Comparison of ENCODE assay signal across 16 mouse cellular contexts in genomic region chr13:108448348-108448931, GRCm38 (mm10). TPM values are rescaled to one million over a fixed set of nuclear protein-coding genes. Genes with fewer than 3 reads are reported as not detected.
DNase-seq lines count a peak whose midpoint lies in the region; ATAC-seq and TF ChIP-seq lines count a peak whose summit lies in the region.
"Had no signal": no experiment of that assay in that cellular context is flagged by ENCODE, and none has a peak within 500 bp of the region (broad histone marks: within the 10 kb centered on the region; RNA-seq: fewer than 3 reads in every experiment).

No protein-coding gene starts in this region.

- DNase-seq in forebrain, postnatal 0 days: peak; percentile 17
- DNase-seq in limb, embryonic 10.5 days (ENCODE audit: low spot score): no peak
- DNase-seq in brain, adult 2 months (ENCODE audit: low read depth, low spot score): peak; percentile 7
- no peak for DNase-seq in urinary bladder, postnatal 25 days (ENCODE audit: low spot score)
- DNase-seq in thymus, postnatal 36 days: no peak
- DNase-seq: adrenal gland, postnatal 14 days; cerebellum, adult 8-10 months; retina, postnatal 1 day; thymus, postnatal 14 days had no signal

- no peaks in the 10 kb centered on the region for H3K27me3 ChIP-seq in forebrain, postnatal 0 days (ENCODE audit: insufficient read depth, low read length)
- no peaks in the 10 kb centered on the region for H3K27me3 ChIP-seq in forebrain, embryonic 12.5 days
- no peaks in the 10 kb centered on the region for H3K27me3 ChIP-seq in limb, embryonic 13.5 days
- no peaks in the 10 kb centered on the region for H3K27me3 ChIP-seq in limb, embryonic 10.5 days (ENCODE audit: low read depth, poor library complexity, severe bottlenecking)
- H3K27me3 ChIP-seq in lung, embryonic 16.5 days (ENCODE audit: control insufficient read depth, insufficient read depth, low read depth, low read length): no peaks in the 10 kb centered on the region
- H3K27me3 ChIP-seq: forebrain, embryonic 13.5 days; hindbrain, embryonic 13.5 days; limb, embryonic 12.5 days had no signal

- H3K4me1 ChIP-seq in forebrain, postnatal 0 days (ENCODE audit: insufficient read depth): no peaks in the 10 kb centered on the region
- H3K4me1 ChIP-seq in forebrain, embryonic 12.5 days: no peaks in the 10 kb centered on the region
- H3K4me1 ChIP-seq in limb, embryonic 13.5 days: peaks cover 19% of the 10 kb centered on the region
- peaks cover 9% of the 10 kb centered on the region for H3K4me1 ChIP-seq in limb, embryonic 10.5 days
- H3K4me1 ChIP-seq in lung, embryonic 16.5 days (replicated peaks; ENCODE audit: control insufficient read depth, insufficient read depth, low read length): peaks cover 7% of the 10 kb centered on the region; the same call in 1 of the 2 replicates
- H3K4me1 ChIP-seq: forebrain, embryonic 13.5 days; hindbrain, embryonic 13.5 days had no signal

- H3K9ac ChIP-seq in forebrain, postnatal 0 days: no peak overlapping the region
- no peak overlapping the region for H3K9ac ChIP-seq in forebrain, embryonic 12.5 days
- no peak overlapping the region for H3K9ac ChIP-seq in limb, embryonic 13.5 days
- H3K9ac ChIP-seq in lung, embryonic 16.5 days (ENCODE audit: low read length): no peak overlapping the region
- H3K9ac ChIP-seq: forebrain, embryonic 13.5 days; hindbrain, embryonic 13.5 days; limb, embryonic 12.5 days had no signal

- no peak for ATAC-seq in forebrain, postnatal 0 days
- ATAC-seq in forebrain, embryonic 12.5 days (ENCODE audit: low FRiP score): no peak
- no peak for ATAC-seq in limb, embryonic 13.5 days (ENCODE audit: low FRiP score, low read depth)
- ATAC-seq in lung, embryonic 16.5 days (ENCODE audit: low read depth): peak; percentile 59
- ATAC-seq: forebrain, embryonic 13.5 days had no signal

- no peak overlapping the region for H3K4me2 ChIP-seq in forebrain, postnatal 0 days (ENCODE audit: low read depth)
- H3K4me2 ChIP-seq in forebrain, embryonic 12.5 days: no peak overlapping the region
- peak overlapping the region; percentile 23; the same call in 1 of the 2 replicates for H3K4me2 ChIP-seq in limb, embryonic 13.5 days (replicated peaks)
- H3K4me2 ChIP-seq in lung, embryonic 16.5 days (ENCODE audit: low read depth, low read length): peak overlapping the region; percentile 5; the same call in 1 of the 2 replicates
- H3K4me2 ChIP-seq: forebrain, embryonic 13.5 days; hindbrain, embryonic 13.5 days had no signal

- 79% methylated on average over 11 of the region's 11 CpGs for WGBS in forebrain, postnatal 0 days
- WGBS in forebrain, embryonic 12.5 days: 89% methylated on average over 11 of the region's 11 CpGs
- 52% methylated on average over 11 of the region's 11 CpGs for WGBS in limb, embryonic 13.5 days
- WGBS in limb, embryonic 10.5 days: 82% methylated on average over 11 of the region's 11 CpGs
- 47% methylated on average over 11 of the region's 11 CpGs for WGBS in lung, embryonic 16.5 days

- H3K4me3 ChIP-seq in forebrain, postnatal 0 days (ENCODE audit: low read depth, low read length): no peak overlapping the region
- H3K4me3 ChIP-seq in forebrain, embryonic 12.5 days (replicated peaks): no peak overlapping the region
- no peak overlapping the region for H3K4me3 ChIP-seq in limb, embryonic 13.5 days
- H3K4me3 ChIP-seq in limb, embryonic 10.5 days: no peak overlapping the region
- no peak overlapping the region for H3K4me3 ChIP-seq in lung, embryonic 16.5 days (ENCODE audit: low read length)
- H3K4me3 ChIP-seq: forebrain, embryonic 13.5 days; hindbrain, embryonic 13.5 days; limb, embryonic 12.5 days; myocyte had no signal

- no peaks in the 10 kb centered on the region for H3K9me3 ChIP-seq in forebrain, postnatal 0 days (ENCODE audit: low read length)
- H3K9me3 ChIP-seq in forebrain, embryonic 12.5 days: no peaks in the 10 kb centered on the region
- no peaks in the 10 kb centered on the region for H3K9me3 ChIP-seq in limb, embryonic 13.5 days
- H3K9me3 ChIP-seq in limb, embryonic 10.5 days (replicated peaks): no peaks in the 10 kb centered on the region
- H3K9me3 ChIP-seq in lung, embryonic 16.5 days (ENCODE audit: control insufficient read depth, low read length): no peaks in the 10 kb centered on the region
- H3K9me3 ChIP-seq: forebrain, embryonic 13.5 days; hindbrain, embryonic 13.5 days; limb, embryonic 12.5 days had no signal

- H3K36me3 ChIP-seq in forebrain, postnatal 0 days (ENCODE audit: insufficient read depth): no peaks in the 10 kb centered on the region
- H3K36me3 ChIP-seq in forebrain, embryonic 12.5 days (replicated peaks): no peaks in the 10 kb centered on the region
- H3K36me3 ChIP-seq in limb, embryonic 13.5 days: no peaks in the 10 kb centered on the region
- no peaks in the 10 kb centered on the region for H3K36me3 ChIP-seq in limb, embryonic 10.5 days
- H3K36me3 ChIP-seq in lung, embryonic 16.5 days (ENCODE audit: control insufficient read depth, insufficient read depth, low read length): no peaks in the 10 kb centered on the region
- H3K36me3 ChIP-seq: hindbrain, embryonic 13.5 days; limb, embryonic 12.5 days had no signal

- no peak for TF ChIP-seq CTCF in forebrain, postnatal 0 days (IDR thresholded peaks at IDR 0.05; ENCODE audit: low read depth)

- H3K27ac ChIP-seq in forebrain, postnatal 0 days (ENCODE audit: low read depth, low read length): no peak overlapping the region
- no peak overlapping the region for H3K27ac ChIP-seq in forebrain, embryonic 12.5 days
- H3K27ac ChIP-seq in limb, embryonic 13.5 days: no peak overlapping the region
- no peak overlapping the region for H3K27ac ChIP-seq in limb, embryonic 10.5 days
- H3K27ac ChIP-seq in lung, embryonic 16.5 days (ENCODE audit: low read length): 0 out of 2 replicates have a peak overlapping the region, but pooled peaks have one; percentile 24
- H3K27ac ChIP-seq: forebrain, embryonic 13.5 days; hindbrain, embryonic 13.5 days; limb, embryonic 12.5 days had no signal

RNA-seq across cellular contexts. Expression of gene Pde4d, which starts 1.3 kb away (rescaled TPM):
- total RNA-seq in forebrain, postnatal 0 days (2014; rRNA removed): 78.0 and 78.8 TPM in 2 replicates
- 10.5 and 13.2 TPM in 2 replicates for polyA plus RNA-seq in forebrain, postnatal 0 days (2015; fragmentation: Nextera tagmentation; extraction: Ambion mirVana)
- polyA plus RNA-seq in forebrain, embryonic 12.5 days (2016; fragmentation: Nextera tagmentation; extraction: Ambion mirVana): 12.2 and 15.0 TPM in 2 replicates
- 20.8 and 22.3 TPM in 2 replicates for polyA plus RNA-seq in limb, embryonic 13.5 days (2015; fragmentation: Nextera tagmentation; extraction: Ambion mirVana)
- 22.7 and 24.3 TPM in 2 replicates for polyA plus RNA-seq in limb, embryonic 10.5 days (2016; fragmentation: Nextera tagmentation; extraction: Ambion mirVana)
- polyA plus RNA-seq in lung, embryonic 16.5 days (2015; fragmentation: Nextera tagmentation; extraction: Ambion mirVana): 14.9 and 18.2 TPM in 2 replicates

Comparison
In these comparisons a context has a peak if more than half of its experiments do, and no peak if none do; other contexts are left out.
1. DNase-seq: peak in forebrain, postnatal 0 days (single experiment) and brain, adult 2 months (single experiment); none in limb, embryonic 10.5 days (single experiment), urinary bladder, postnatal 25 days (single experiment) and thymus, postnatal 36 days (0 of 2).
2. H3K4me2 ChIP-seq: peak in limb, embryonic 13.5 days (single experiment) and lung, embryonic 16.5 days (single experiment); none in forebrain, postnatal 0 days (single experiment) and forebrain, embryonic 12.5 days (single experiment).